Mouse (Mus musculus) hindbrain, embryonic 11.5 days (tissue): ENCODE measurements around the gene Olfr1420. TPM values are rescaled to one million over a fixed set of nuclear protein-coding genes. Genes with fewer than 3 reads are reported as not detected.

ENCODE experiments used
- ATAC-seq: fragments of 200-750 bp; cut with Nextera tagmentation; 2 replicates; pipeline ENCODE4 v1.8.0; 2017; ENCODE audit warnings: mild to moderate bottlenecking, moderate TSS enrichment, moderate library complexity; ENCODE audit not compliant: low FRiP score
- DNase-seq: peaks from one replicate; pipeline ENCODE4 v3.0.0-alpha.2; 2015; ENCODE audit warnings: low spot score
- H3K27ac ChIP-seq: fragments of 300-500 bp; sonication (generic); 2 replicates; pipeline ENCODE4 v1.5.1; 2014; ENCODE audit warnings: mild to moderate bottlenecking, low read depth, low read length
- H3K27me3 ChIP-seq: fragments of 300-500 bp; sonication (generic); 2 replicates; pipeline ENCODE4 v1.6.1; 2014; ENCODE audit warnings: mild to moderate bottlenecking, low read length, moderate library complexity, mixed read lengths; ENCODE audit not compliant: control insufficient read depth, insufficient read depth
- H3K36me3 ChIP-seq: fragments of 300-500 bp; sonication (generic); 2 replicates; pipeline ENCODE4 v1.6.1; 2014; ENCODE audit warnings: mild to moderate bottlenecking, low read length, moderate library complexity, mixed read lengths; ENCODE audit not compliant: control insufficient read depth, insufficient read depth
- H3K4me1 ChIP-seq: fragments of 300-500 bp; sonication (generic); replicated peaks from 2 replicates; pipeline ENCODE4 v1.6.1; 2014; ENCODE audit warnings: low read length, mixed read lengths; ENCODE audit not compliant: control insufficient read depth, insufficient read depth
- H3K4me2 ChIP-seq: fragments of 300-500 bp; sonication (generic); replicated peaks from 2 replicates; pipeline ENCODE4 v1.6.1; 2014; ENCODE audit warnings: mild to moderate bottlenecking, low read depth, low read length
- H3K4me3 ChIP-seq: fragments of 300-500 bp; sonication (generic); 2 replicates; pipeline ENCODE4 v1.5.1; 2014; ENCODE audit warnings: low read depth, low read length
- H3K9ac ChIP-seq: fragments of 300-500 bp; sonication (generic); 2 replicates; pipeline ENCODE4 v1.6.1; 2014; ENCODE audit warnings: low read depth, low read length
- H3K9me3 ChIP-seq: fragments of 300-500 bp; sonication (generic); 2 replicates; pipeline ENCODE4 v1.6.1; 2016; ENCODE audit warnings: low read length; ENCODE audit not compliant: control insufficient read depth
- WGBS: fragments of 180-500 bp; shearing (Covaris S2); extraction: QIAGEN DNeasy Blood & Tissue Kit; methylation state at CpG from one replicate; pipeline ENCODE4 v1.1.7; 2014; 5-methylcytosine and 5-hydroxymethylcytosine counted together
- polyA plus RNA-seq: library from polyadenylated mRNA; unstranded; fragments of >200 nt; fragmentation: Nextera tagmentation; extraction: Ambion mirVana; gene quantifications from 2 replicates; pipeline ENCODE4 v1.2.1, GENCODE M21; 2014

Gene Olfr1420
- 0.15 TPM in 1 of 2 replicates, not detected in the other for polyA plus RNA-seq

GRCm38 (mm10) chr19:11886265-11886664 lies at the start of gene Olfr1420:
Olfr1420 (plus strand) TSS chr19:11886565.
- Histone ChIP-seq H3K4me3 (no peak within 1 kb of the TSS), H3K9ac (no peak within 1 kb of the TSS), H3K27me3 (no peaks in the 10 kb centered on the region), H3K36me3 (no peaks in the 10 kb centered on the region), H3K9me3 (no peaks in the 10 kb centered on the region), H3K27ac (no peak within 1 kb of the TSS), H3K4me1 (no peaks in the 10 kb centered on the region), H3K4me2 (no peak within 1 kb of the TSS)
- no peak for ATAC-seq
- WGBS: 45% methylated on average over 1 of the region's 1 CpGs
- DNase-seq: no peak

- Histone ChIP-seq H3K9me3 (no peaks in the 10 kb centered on the region), H3K4me1 (no peaks in the 10 kb centered on the region), H3K27ac (no peak within 1 kb of the TSS), H3K36me3 (no peaks in the 10 kb centered on the region), H3K27me3 (no peaks in the 10 kb centered on the region), H3K4me2 (no peak within 1 kb of the TSS), H3K9ac (no peak within 1 kb of the TSS), H3K4me3 (no peak within 1 kb of the TSS)
- DNase-seq (no peak), ATAC-seq (no peak)
- WGBS: 88% methylated on average over 4 of the region's 4 CpGs
These were observed 47.2 kb upstream of the Olfr1420 start, which contains the start of gene Olfr1417 for GRCm38 (mm10) chr19:11839119-11839518. Olfr1417 (minus strand) TSS chr19:11839219.

- Histone ChIP-seq H3K27me3 (no peaks in the 10 kb centered on the region), H3K9ac (no peak overlapping the region), H3K4me2 (no peak overlapping the region), H3K4me3 (no peak overlapping the region), H3K4me1 (no peaks in the 10 kb centered on the region), H3K9me3 (no peaks in the 10 kb centered on the region), H3K36me3 (no peaks in the 10 kb centered on the region), H3K27ac (no peak overlapping the region)
- ATAC-seq (no peak), DNase-seq (no peak)
- WGBS: 91% methylated on average over 4 of the region's 4 CpGs
These were observed 40.0 kb upstream of the Olfr1420 start for GRCm38 (mm10) chr19:11846333-11846732.

GRCm38 (mm10) chr19:11852652-11853051 lies 33.7 kb upstream of the Olfr1420 start:
- 71% methylated on average over 4 of the region's 4 CpGs for whole genome bisulfite sequencing

GRCm38 (mm10) chr19:11854821-11855220 lies 31.5 kb upstream of the Olfr1420 start:
- DNase-seq (no peak), ATAC-seq (no peak)
- WGBS: 99% methylated on average over 2 of the region's 2 CpGs
- Histone ChIP-seq H3K27me3 (no peaks in the 10 kb centered on the region), H3K9me3 (no peaks in the 10 kb centered on the region), H3K9ac (no peak overlapping the region), H3K4me2 (no peak overlapping the region), H3K36me3 (no peaks in the 10 kb centered on the region), H3K4me3 (no peak overlapping the region), H3K4me1 (no peaks in the 10 kb centered on the region), H3K27ac (no peak overlapping the region)

More at GRCm38 (mm10) chr19:11852652-11853051, 33.7 kb upstream of the Olfr1420 start:
- H3K27ac ChIP-seq: no peak overlapping the region
- no peak overlapping the region for H3K4me3 ChIP-seq
- no peak overlapping the region for H3K4me2 ChIP-seq
- no peaks in the 10 kb centered on the region for H3K9me3 ChIP-seq
- no peak overlapping the region for H3K9ac ChIP-seq
- no peak for DNase-seq
- ATAC-seq: no peak
- H3K4me1 ChIP-seq: no peaks in the 10 kb centered on the region
- H3K36me3 ChIP-seq: no peaks in the 10 kb centered on the region
- no peaks in the 10 kb centered on the region for H3K27me3 ChIP-seq

GRCm38 (mm10) chr19:11856506-11856905 lies 29.9 kb upstream of the Olfr1420 start:
- H3K4me3 ChIP-seq: no peak overlapping the region
- H3K9me3 ChIP-seq: no peaks in the 10 kb centered on the region
- H3K4me2 ChIP-seq: no peak overlapping the region
- ATAC-seq (no peak), DNase-seq (no peak)
- H3K4me1 ChIP-seq: no peaks in the 10 kb centered on the region
- no peaks in the 10 kb centered on the region for H3K36me3 ChIP-seq
- no peak overlapping the region for H3K9ac ChIP-seq
- H3K27ac ChIP-seq: no peak overlapping the region
- H3K27me3 ChIP-seq: no peaks in the 10 kb centered on the region
- 83% methylated on average over 6 of the region's 6 CpGs for WGBS

GRCm38 (mm10) chr19:11860966-11861365 lies 25.4 kb upstream of the Olfr1420 start, which contains the start of gene Olfr1418:
Olfr1418 (minus strand) TSS chr19:11861066.
- no peaks in the 10 kb centered on the region for H3K27me3 ChIP-seq
- no peaks in the 10 kb centered on the region for H3K4me1 ChIP-seq
- no peaks in the 10 kb centered on the region for H3K36me3 ChIP-seq
- H3K4me3 ChIP-seq: no peak within 1 kb of the TSS
- WGBS: 92% methylated on average over 1 of the region's 1 CpGs
- H3K9ac ChIP-seq: no peak within 1 kb of the TSS
- no peak within 1 kb of the TSS for H3K27ac ChIP-seq
- no peak within 1 kb of the TSS for H3K4me2 ChIP-seq
- no peak for ATAC-seq
- DNase-seq: no peak
- no peaks in the 10 kb centered on the region for H3K9me3 ChIP-seq

GRCm38 (mm10) chr19:11867837-11868236 lies 18.5 kb upstream of the Olfr1420 start:
- no peaks in the 10 kb centered on the region for H3K27me3 ChIP-seq
- ATAC-seq (no peak), DNase-seq (no peak)
- H3K27ac ChIP-seq: no peak overlapping the region
- WGBS: 74% methylated on average over 2 of the region's 2 CpGs
- no peaks in the 10 kb centered on the region for H3K4me1 ChIP-seq
- H3K36me3 ChIP-seq: no peaks in the 10 kb centered on the region
- H3K4me2 ChIP-seq: no peak overlapping the region
- no peak overlapping the region for H3K4me3 ChIP-seq
- no peaks in the 10 kb centered on the region for H3K9me3 ChIP-seq
- H3K9ac ChIP-seq: no peak overlapping the region

GRCm38 (mm10) chr19:11875006-11875405 lies 11.4 kb upstream of the Olfr1420 start, which contains the start of gene Olfr1419:
Olfr1419 (minus strand) TSS chr19:11875106.
- 41% methylated on average over 1 of the region's 1 CpGs for WGBS
- no peak within 1 kb of the TSS for H3K4me3 ChIP-seq
- no peak for DNase-seq
- H3K27me3 ChIP-seq: no peaks in the 10 kb centered on the region
- ATAC-seq: no peak
- H3K27ac ChIP-seq: no peak within 1 kb of the TSS
- H3K9me3 ChIP-seq: no peaks in the 10 kb centered on the region
- no peaks in the 10 kb centered on the region for H3K36me3 ChIP-seq
- H3K4me2 ChIP-seq: no peak within 1 kb of the TSS
- H3K9ac ChIP-seq: no peak within 1 kb of the TSS
- no peaks in the 10 kb centered on the region for H3K4me1 ChIP-seq
